Mouse (Mus musculus) liver, embryonic 14.5 days (tissue): ENCODE data around the gene Olfr1335. TPM values are rescaled to one million over a fixed set of nuclear protein-coding genes. Genes with fewer than 3 reads are reported as not detected.
"Not testable (repeated sequence)": the region's sequence is repeated elsewhere in the genome, so short reads cannot be mapped to it uniquely, and the experiment has no call there.

Experiments used
- ATAC-seq: fragments of 200-750 bp; cut with Nextera tagmentation; 2 replicates; pipeline ENCODE4 v1.8.0; 2017; ENCODE audit warnings: moderate number of reproducible peaks, mild to moderate bottlenecking, moderate library complexity; ENCODE audit not compliant: insufficient read depth
- DNase-seq, 3 experiments: peaks; one replicate each; pipeline ENCODE4 v3.0.0-alpha.2; 2012 to 2013; ENCODE audit warnings: low read depth in 3 of 3, low spot score in 3 of 3
- H3K27ac ChIP-seq: fragments of 300-500 bp; sonication (generic); 2 replicates; pipeline ENCODE4 v1.5.1; 2014; ENCODE audit warnings: moderate library complexity, mild to moderate bottlenecking, control low read depth, inconsistent platforms
- H3K27me3 ChIP-seq: fragments of 300-500 bp; sonication (generic); 2 replicates; pipeline ENCODE4 v1.6.1; 2014; ENCODE audit warnings: mild to moderate bottlenecking, low read length, moderate library complexity; ENCODE audit not compliant: control insufficient read depth, insufficient read depth
- H3K36me3 ChIP-seq: fragments of 300-500 bp; sonication (generic); replicated peaks from 2 replicates; pipeline ENCODE4 v1.6.1; 2014; ENCODE audit warnings: low read depth; ENCODE audit not compliant: control insufficient read depth, insufficient read depth
- H3K4me1 ChIP-seq, 2 experiments: fragments of 200-500 bp in 1 of 2; fragments of 300-500 bp in 1 of 2; sonication (generic) in 1 of 2; replicated peaks; 2 replicates each; pipeline ENCODE4 v1.6.1; 2012 to 2014; ENCODE audit warnings: antibody characterized with exemption in 1 of 2, inconsistent platforms in 1 of 2, low read length in 1 of 2; ENCODE audit not compliant: control insufficient read depth in 2 of 2, insufficient read depth in 2 of 2
- H3K4me2 ChIP-seq: fragments of 300-500 bp; sonication (generic); 2 replicates; pipeline ENCODE4 v1.6.1; 2014; ENCODE audit warnings: low read depth, mild to moderate bottlenecking, control low read depth, moderate library complexity
- H3K4me3 ChIP-seq, 2 experiments: fragments of 200-500 bp in 1 of 2; fragments of 300-500 bp in 1 of 2; sonication (generic) in 1 of 2; 2 replicates each; pipeline ENCODE4 v1.5.1; 2012 to 2014; ENCODE audit warnings: low read depth in 2 of 2, low read length in 2 of 2, mild to moderate bottlenecking in 2 of 2, control low read depth in 1 of 2, inconsistent platforms in 1 of 2, moderate library complexity in 1 of 2; ENCODE audit not compliant: insufficient read depth in 1 of 2
- H3K9ac ChIP-seq: fragments of 300-500 bp; sonication (generic); replicated peaks from 2 replicates; pipeline ENCODE4 v1.6.1; 2014; ENCODE audit warnings: mild to moderate bottlenecking, control low read depth, moderate library complexity
- H3K9me3 ChIP-seq: fragments of 300-500 bp; sonication (generic); 2 replicates; pipeline ENCODE4 v1.6.1; 2016; ENCODE audit warnings: low read length, mixed read lengths; ENCODE audit not compliant: control insufficient read depth
- CTCF ChIP-seq: IDR thresholded peaks from 2 replicates; pipeline ENCODE4 v1.5.1; 2016; ENCODE audit warnings: antibody characterized with exemption, low read depth, control low read depth
- EP300 ChIP-seq: IDR thresholded peaks from 2 replicates; pipeline ENCODE4 v1.6.1; 2016; ENCODE audit warnings: antibody characterized with exemption, low read depth
- WGBS: fragments of 180-500 bp; shearing (Covaris S2); extraction: QIAGEN DNeasy Blood & Tissue Kit; methylation state at CpG from one replicate; pipeline ENCODE4 v1.1.7; 2014; ENCODE audit not compliant: insufficient replicate concordance; 5-methylcytosine and 5-hydroxymethylcytosine counted together
- polyA plus RNA-seq, 2 experiments: library from polyadenylated mRNA; depleted of rRNA in 1 of 2; stranded (reverse) in 1 of 2; unstranded in 1 of 2; fragments of >200 nt; fragmentation: Nextera tagmentation in 1 of 2; extraction: Ambion mirVana in 1 of 2; gene quantifications; 2 replicates each; pipeline versions ENCODE4 v1.2.1 to v1.2.3; 2012 to 2014

Olfr1335 gene
- polyA plus RNA-seq (2012; rRNA removed) (not detected in 2 replicates), polyA plus RNA-seq (2014; fragmentation: Nextera tagmentation; extraction: Ambion mirVana) (not detected in 2 replicates)

DNA sequence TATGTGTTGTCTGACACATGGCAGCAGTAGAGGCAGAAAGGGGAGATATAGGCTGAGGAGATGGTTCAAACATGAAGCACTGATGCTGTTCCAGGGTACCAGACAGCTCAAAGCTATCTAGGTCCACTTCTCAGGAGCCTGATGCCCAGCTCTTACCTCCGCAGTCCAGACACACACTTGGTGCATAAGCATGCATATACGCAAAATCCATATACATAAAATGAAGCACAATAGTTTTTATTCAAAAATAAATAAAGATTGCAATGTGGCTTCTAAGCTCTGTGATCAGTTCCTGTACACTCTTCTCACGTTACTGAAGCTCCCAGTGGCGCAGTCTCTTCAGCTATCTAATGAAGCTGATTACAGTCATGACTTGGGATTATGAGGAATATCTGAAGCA is at the start of gene Olfr1335:
Olfr1335 (minus strand) TSS at position 101 of the 400 bp plus-strand sequence.
- no peak within 1 kb of the TSS for H3K4me3 ChIP-seq
- WGBS, result 66% methylated on average over 4 of the region's 4 CpGs

GRCm38 (mm10) chr4:118836179-118836578 is 26.4 kb upstream of the Olfr1335 start, which contains the start of gene Olfr1333:
Gene Olfr1333, minus strand, starts transcription at chr4:118836279.
- H3K4me1 ChIP-seq, result no peaks in the 10 kb centered on the region
- H3K4me3 ChIP-seq, result no peak within 1 kb of the TSS
- H3K27ac ChIP-seq, result no peak within 1 kb of the TSS
- H3K36me3 ChIP-seq, result no peaks in the 10 kb centered on the region
- no peak for ATAC-seq
- TF ChIP-seq EP300, result no peak
- no peaks in the 10 kb centered on the region for H3K27me3 ChIP-seq
- no peak within 1 kb of the TSS for H3K4me2 ChIP-seq
- WGBS, result 68% methylated on average over 1 of the region's 1 CpGs
- no peak for DNase-seq
- no peak within 1 kb of the TSS for H3K9ac ChIP-seq
- H3K9me3 ChIP-seq, result no peaks in the 10 kb centered on the region

More for the DNA sequence above, at the start of gene Olfr1335:
- TF ChIP-seq CTCF (no peak), EP300 (no peak)
- H3K27me3 ChIP-seq, result no peaks in the 10 kb centered on the region
- no peaks in the 10 kb centered on the region for H3K9me3 ChIP-seq
- no peaks in the 10 kb centered on the region for H3K4me1 ChIP-seq
- no peak within 1 kb of the TSS for H3K27ac ChIP-seq
- H3K4me2 ChIP-seq, result no peak within 1 kb of the TSS
- H3K36me3 ChIP-seq, result no peaks in the 10 kb centered on the region
- DNase-seq (no peak), ATAC-seq (no peak)
- H3K9ac ChIP-seq, result no peak within 1 kb of the TSS

GRCm38 (mm10) chr4:118818921-118819320 is 9.2 kb upstream of the Olfr1335 start:
- Histone ChIP-seq H3K4me2 (no peak overlapping the region), H3K27ac (no peak overlapping the region), H3K4me1 (no peaks in the 10 kb centered on the region), H3K4me3 (no peak overlapping the region), H3K36me3 (no peaks in the 10 kb centered on the region), H3K27me3 (no peaks in the 10 kb centered on the region), H3K9me3 (no peaks in the 10 kb centered on the region), H3K9ac (no peak overlapping the region)
- TF ChIP-seq CTCF (no peak), EP300 (no peak)
- WGBS, result 71% methylated on average over 1 of the region's 1 CpGs
- ATAC-seq (no peak), DNase-seq (no peak)

- not testable (repeated sequence) for H3K27me3 ChIP-seq, H3K9ac ChIP-seq, H3K4me1 ChIP-seq, H3K9me3 ChIP-seq, DNase-seq, H3K36me3 ChIP-seq, H3K4me3 ChIP-seq, H3K27ac ChIP-seq, ATAC-seq, H3K4me2 ChIP-seq
Observed at GRCm38 (mm10) chr4:118792796-118793195, 16.9 kb downstream of the Olfr1335 start.

DNA sequence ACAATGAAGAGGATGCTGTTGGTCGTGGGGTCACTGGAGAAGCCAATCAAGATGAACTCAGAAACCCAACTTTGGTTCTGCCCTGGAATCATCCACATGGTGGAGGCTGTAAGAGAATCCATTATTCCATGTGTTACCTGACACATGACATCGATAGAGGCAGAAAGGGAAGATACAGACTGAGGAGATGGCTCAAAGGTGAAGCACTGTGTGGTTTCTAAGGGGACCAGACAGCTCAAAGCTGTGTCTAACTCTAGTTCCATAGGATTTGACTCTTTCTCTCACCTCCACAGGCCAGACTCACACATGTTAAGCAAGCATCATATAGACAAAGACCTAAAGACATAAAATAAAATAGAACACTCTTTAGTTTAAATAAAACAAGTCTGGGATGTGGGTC is 27.3 kb downstream of the Olfr1335 start, which contains the start of gene Olfr1337:
Olfr1337 (minus strand) TSS at position 101 of the 400 bp plus-strand sequence.
- Histone ChIP-seq H3K27ac (no peak within 1 kb of the TSS), H3K36me3 (no peaks in the 10 kb centered on the region), H3K4me3 (no peak within 1 kb of the TSS), H3K4me2 (no peak within 1 kb of the TSS), H3K4me1 (no peaks in the 10 kb centered on the region), H3K9me3 (no peaks in the 10 kb centered on the region), H3K9ac (no peak within 1 kb of the TSS), H3K27me3 (no peaks in the 10 kb centered on the region)
- no peak for TF ChIP-seq CTCF
- TF ChIP-seq EP300, result no peak
- no peak for ATAC-seq
- no peak for DNase-seq
- 40% methylated on average over 2 of the region's 2 CpGs for WGBS

Other genes starting within 250 kb of the Olfr1335 start
- 0.12 and 0.54 TPM in 2 replicates for gene Cfap57, start 189.2 kb downstream of the Olfr1335 start, polyA plus RNA-seq (2012; rRNA removed)
- gene Cfap57, start 189.2 kb downstream of the Olfr1335 start, polyA plus RNA-seq (2014; fragmentation: Nextera tagmentation; extraction: Ambion mirVana), result 0.94 and 1.3 TPM in 2 replicates
- gene Ebna1bp2, start 189.1 kb downstream of the Olfr1335 start, polyA plus RNA-seq (2012; rRNA removed), result 27.7 and 60.2 TPM in 2 replicates
- 92.2 and 95.0 TPM in 2 replicates for gene Ebna1bp2, start 189.1 kb downstream of the Olfr1335 start, polyA plus RNA-seq (2014; fragmentation: Nextera tagmentation; extraction: Ambion mirVana)
- not detected in 2 replicates for gene Olfr62, start 151.0 kb downstream of the Olfr1335 start, polyA plus RNA-seq (2012; rRNA removed)
- gene Olfr62, start 151.0 kb downstream of the Olfr1335 start, polyA plus RNA-seq (2014; fragmentation: Nextera tagmentation; extraction: Ambion mirVana), result not detected in 2 replicates
- not detected in 2 replicates for gene Olfr1342, start 117.2 kb downstream of the Olfr1335 start, polyA plus RNA-seq (2012; rRNA removed)
- not detected in 2 replicates for gene Olfr1342, start 117.2 kb downstream of the Olfr1335 start, polyA plus RNA-seq (2014; fragmentation: Nextera tagmentation; extraction: Ambion mirVana)
- gene Olfr1341, start 106.4 kb downstream of the Olfr1335 start, polyA plus RNA-seq (2012; rRNA removed), result not detected in 2 replicates
- not detected in 2 replicates for gene Olfr1341, start 106.4 kb downstream of the Olfr1335 start, polyA plus RNA-seq (2014; fragmentation: Nextera tagmentation; extraction: Ambion mirVana)
- not detected in 2 replicates for gene Olfr1340, start 89.8 kb downstream of the Olfr1335 start, polyA plus RNA-seq (2012; rRNA removed)
- gene Olfr1340, start 89.8 kb downstream of the Olfr1335 start, polyA plus RNA-seq (2014; fragmentation: Nextera tagmentation; extraction: Ambion mirVana), result not detected in 2 replicates
- gene Olfr1339, start 77.8 kb downstream of the Olfr1335 start, polyA plus RNA-seq (2012; rRNA removed), result not detected in 2 replicates
- not detected in 2 replicates for gene Olfr1339, start 77.8 kb downstream of the Olfr1335 start, polyA plus RNA-seq (2014; fragmentation: Nextera tagmentation; extraction: Ambion mirVana)
- not detected in 2 replicates for gene Olfr1338, start 51.2 kb downstream of the Olfr1335 start, polyA plus RNA-seq (2012; rRNA removed)
- not detected in 2 replicates for gene Olfr1338, start 51.2 kb downstream of the Olfr1335 start, polyA plus RNA-seq (2014; fragmentation: Nextera tagmentation; extraction: Ambion mirVana)
- not detected in 2 replicates for gene Olfr1337, start 27.4 kb downstream of the Olfr1335 start, polyA plus RNA-seq (2012; rRNA removed)
- gene Olfr1337, start 27.4 kb downstream of the Olfr1335 start, polyA plus RNA-seq (2014; fragmentation: Nextera tagmentation; extraction: Ambion mirVana), result not detected in 2 replicates
- gene Olfr1333, start 26.3 kb upstream of the Olfr1335 start, polyA plus RNA-seq (2012; rRNA removed), result not detected in 2 replicates
- not detected in 2 replicates for gene Olfr1333, start 26.3 kb upstream of the Olfr1335 start, polyA plus RNA-seq (2014; fragmentation: Nextera tagmentation; extraction: Ambion mirVana)
- not detected in 2 replicates for gene Olfr1331, start 54.7 kb upstream of the Olfr1335 start, polyA plus RNA-seq (2012; rRNA removed)
- gene Olfr1331, start 54.7 kb upstream of the Olfr1335 start, polyA plus RNA-seq (2014; fragmentation: Nextera tagmentation; extraction: Ambion mirVana), result not detected in 2 replicates
- gene Olfr1330, start 78.7 kb upstream of the Olfr1335 start, polyA plus RNA-seq (2012; rRNA removed), result not detected in 2 replicates
- gene Olfr1330, start 78.7 kb upstream of the Olfr1335 start, polyA plus RNA-seq (2014; fragmentation: Nextera tagmentation; extraction: Ambion mirVana), result not detected in 2 replicates
- not detected in 2 replicates for gene Olfr1329, start 107.5 kb upstream of the Olfr1335 start, polyA plus RNA-seq (2012; rRNA removed)
- gene Olfr1329, start 107.5 kb upstream of the Olfr1335 start, polyA plus RNA-seq (2014; fragmentation: Nextera tagmentation; extraction: Ambion mirVana), result not detected in 2 replicates
- gene Olfr1328, start 128.7 kb upstream of the Olfr1335 start, polyA plus RNA-seq (2012; rRNA removed), result not detected in 2 replicates
- not detected in 2 replicates for gene Olfr1328, start 128.7 kb upstream of the Olfr1335 start, polyA plus RNA-seq (2014; fragmentation: Nextera tagmentation; extraction: Ambion mirVana)
- gene Lao1, start 151.6 kb upstream of the Olfr1335 start, polyA plus RNA-seq (2012; rRNA removed), result not detected in 2 replicates
- not detected in 2 replicates for gene Lao1, start 151.6 kb upstream of the Olfr1335 start, polyA plus RNA-seq (2014; fragmentation: Nextera tagmentation; extraction: Ambion mirVana)